Mouse (Mus musculus): ENCODE results near the gene Timm8b. TPM values are rescaled to one million over a fixed set of nuclear protein-coding genes. Genes with fewer than 3 reads are reported as not detected.
A peak's percentile ranks its signal among the peaks of the same experiment; 100 is the strongest.

The Timm8b gene
- total and polyA plus RNA-seq, 2 experiments from 2014 or later = 131 to 442 TPM

DNA sequence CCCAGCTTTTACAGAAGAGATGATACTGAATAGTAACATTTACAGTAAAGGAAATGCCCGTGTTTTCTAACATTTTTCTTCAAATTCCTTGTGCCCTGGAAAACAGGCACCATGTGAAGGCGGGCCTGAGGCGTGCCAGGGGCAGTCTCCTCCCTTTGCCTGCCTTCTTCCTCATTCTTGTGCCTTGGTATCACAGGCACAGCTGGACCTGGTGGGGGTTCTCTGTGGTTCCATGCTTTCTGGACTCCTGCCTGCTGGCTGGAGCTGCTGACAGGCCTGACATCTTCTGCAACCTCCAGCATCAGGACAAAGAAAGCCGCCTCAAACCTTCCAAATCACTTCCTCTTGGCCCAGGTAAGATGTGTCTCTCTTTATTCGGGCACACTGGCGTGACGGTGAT lies 38.5 kb upstream of the Timm8b start:
- H3K36me3 ChIP-seq (ENCODE audit: insufficient read depth, low read length) = no peaks in the 10 kb centered on the region
- DNase-seq (ENCODE audit: low spot score) (peak; percentile 8), ATAC-seq (no peak)
- WGBS = 70% methylated on average over 7 of the region's 7 CpGs
- no peaks in the 10 kb centered on the region for H3K27me3 ChIP-seq (ENCODE audit: insufficient read depth, low read length)
- H3K9me3 ChIP-seq (ENCODE audit: low read length) = no peaks in the 10 kb centered on the region
- H3K27ac ChIP-seq = no peak overlapping the region
- no peaks in the 10 kb centered on the region for H3K4me1 ChIP-seq (ENCODE audit: insufficient read depth, low read length)
- H3K4me2 ChIP-seq (ENCODE audit: low read depth, low read length) = no peak overlapping the region
- H3K4me3 ChIP-seq (ENCODE audit: low read length) = no peak overlapping the region
- TF ChIP-seq CTCF (IDR thresholded peaks at IDR 0.05; ENCODE audit: low read depth) = no peak
- H3K9ac ChIP-seq (replicated peaks; ENCODE audit: low read length) = no peak overlapping the region

DNA sequence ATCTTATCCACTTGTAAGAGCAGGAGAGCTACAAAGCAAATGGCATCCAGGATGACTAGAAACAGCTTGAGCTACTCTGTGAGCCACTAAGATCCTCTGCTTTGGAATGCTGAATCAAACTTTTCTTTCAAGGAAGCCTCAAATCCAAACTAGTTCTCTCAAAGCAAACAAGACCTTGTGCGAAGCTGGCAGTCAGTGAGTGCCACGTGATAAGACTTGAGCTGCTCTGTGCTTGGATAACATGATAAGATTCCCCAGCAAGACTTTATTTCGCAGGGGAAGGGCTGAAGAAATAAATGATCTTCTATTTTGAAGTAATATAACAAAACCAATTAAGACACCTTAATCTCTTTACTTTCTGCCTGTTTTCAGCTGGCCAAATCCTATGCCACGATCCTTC lies 37.8 kb upstream of the Timm8b start:
- no peak for DNase-seq (ENCODE audit: low spot score)
- Histone ChIP-seq H3K36me3 (ENCODE audit: insufficient read depth, low read length) (no peaks in the 10 kb centered on the region), H3K4me1 (ENCODE audit: insufficient read depth, low read length) (no peaks in the 10 kb centered on the region), H3K27ac (no peak overlapping the region), H3K9me3 (ENCODE audit: low read length) (no peaks in the 10 kb centered on the region), H3K27me3 (ENCODE audit: insufficient read depth, low read length) (no peaks in the 10 kb centered on the region), H3K9ac (replicated peaks; ENCODE audit: low read length) (no peak overlapping the region), H3K4me2 (ENCODE audit: low read depth, low read length) (no peak overlapping the region), H3K4me3 (ENCODE audit: low read length) (no peak overlapping the region)
- no peak for TF ChIP-seq CTCF (IDR thresholded peaks at IDR 0.05; ENCODE audit: low read depth)
- WGBS = 92% methylated on average over 4 of the region's 4 CpGs
- no peak for ATAC-seq

DNA sequence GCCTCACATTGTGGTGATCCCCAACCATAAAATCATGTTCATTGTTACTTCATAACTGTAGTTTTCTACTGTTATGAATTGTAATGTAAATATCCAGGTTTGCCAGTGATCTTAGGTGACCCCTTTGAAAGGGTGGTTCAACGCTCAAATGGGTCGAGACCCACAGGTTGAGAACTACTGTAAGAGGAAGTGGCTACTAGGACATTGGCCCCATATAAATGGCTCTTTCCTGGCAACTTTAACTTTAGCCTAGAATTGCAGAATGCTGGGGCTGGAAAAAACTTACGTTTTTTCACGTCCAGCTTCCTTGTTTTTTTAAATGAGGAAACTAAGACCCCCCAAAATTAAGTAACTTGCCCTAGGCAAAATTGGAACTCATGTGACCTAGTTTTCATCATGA lies 36.3 kb upstream of the Timm8b start:
- H3K4me1 ChIP-seq (ENCODE audit: insufficient read depth, low read length) = no peaks in the 10 kb centered on the region
- WGBS = 93% methylated on average over 4 of the region's 4 CpGs
- no peaks in the 10 kb centered on the region for H3K27me3 ChIP-seq (ENCODE audit: insufficient read depth, low read length)
- H3K9me3 ChIP-seq (ENCODE audit: low read length) = no peaks in the 10 kb centered on the region
- H3K27ac ChIP-seq = no peak overlapping the region
- ATAC-seq (no peak), DNase-seq (ENCODE audit: low spot score) (no peak)
- H3K36me3 ChIP-seq (ENCODE audit: insufficient read depth, low read length) = no peaks in the 10 kb centered on the region
- H3K4me3 ChIP-seq (ENCODE audit: low read length) = no peak overlapping the region
- no peak for TF ChIP-seq CTCF (IDR thresholded peaks at IDR 0.05; ENCODE audit: low read depth)
- H3K4me2 ChIP-seq (ENCODE audit: low read depth, low read length) = no peak overlapping the region
- no peak overlapping the region for H3K9ac ChIP-seq (replicated peaks; ENCODE audit: low read length)

GRCm38 (mm10) chr9:50567881-50568280 lies 35.8 kb upstream of the Timm8b start:
- no peak for TF ChIP-seq CTCF (IDR thresholded peaks at IDR 0.05; ENCODE audit: low read depth)
- DNase-seq (ENCODE audit: low spot score) (no peak), ATAC-seq (no peak)
- WGBS = 77% methylated on average over 2 of the region's 2 CpGs
- Histone ChIP-seq H3K4me1 (ENCODE audit: insufficient read depth, low read length) (no peaks in the 10 kb centered on the region), H3K4me3 (ENCODE audit: low read length) (no peak overlapping the region), H3K27me3 (ENCODE audit: insufficient read depth, low read length) (no peaks in the 10 kb centered on the region), H3K27ac (no peak overlapping the region), H3K9me3 (ENCODE audit: low read length) (no peaks in the 10 kb centered on the region), H3K36me3 (ENCODE audit: insufficient read depth, low read length) (no peaks in the 10 kb centered on the region), H3K4me2 (ENCODE audit: low read depth, low read length) (no peak overlapping the region), H3K9ac (replicated peaks; ENCODE audit: low read length) (no peak overlapping the region)

GRCm38 (mm10) chr9:50569599-50570525 lies 33.8 kb upstream of the Timm8b start:
- Histone ChIP-seq H3K9ac (replicated peaks; ENCODE audit: low read length) (no peak overlapping the region), H3K36me3 (ENCODE audit: insufficient read depth, low read length) (no peaks in the 10 kb centered on the region), H3K9me3 (ENCODE audit: low read length) (no peaks in the 10 kb centered on the region), H3K27me3 (ENCODE audit: insufficient read depth, low read length) (no peaks in the 10 kb centered on the region), H3K4me2 (ENCODE audit: low read depth, low read length) (no peak overlapping the region), H3K4me1 (ENCODE audit: insufficient read depth, low read length) (no peaks in the 10 kb centered on the region), H3K4me3 (ENCODE audit: low read length) (no peak overlapping the region), H3K27ac (no peak overlapping the region)
- no peak for DNase-seq (ENCODE audit: low spot score)
- 79% methylated on average over 10 of the region's 10 CpGs for WGBS
- no peak for ATAC-seq
- no peak for TF ChIP-seq CTCF (IDR thresholded peaks at IDR 0.05; ENCODE audit: low read depth)

- DNase-seq (ENCODE audit: low spot score) = no peak
- no peak for TF ChIP-seq CTCF (IDR thresholded peaks at IDR 0.05; ENCODE audit: low read depth)
- 36% methylated on average over 4 of the region's 4 CpGs for WGBS
Observed at GRCm38 (mm10) chr9:50580370-50580769, 23.3 kb upstream of the Timm8b start.

More at GRCm38 (mm10) chr9:50580370-50580769, 23.3 kb upstream of the Timm8b start:
- H3K36me3 ChIP-seq (ENCODE audit: insufficient read depth, low read length) = no peaks in the 10 kb centered on the region
- H3K4me3 ChIP-seq (ENCODE audit: low read length) = no peak overlapping the region
- H3K9me3 ChIP-seq (ENCODE audit: low read length) = no peaks in the 10 kb centered on the region
- H3K9ac ChIP-seq (replicated peaks; ENCODE audit: low read length) = no peak overlapping the region
- no peaks in the 10 kb centered on the region for H3K4me1 ChIP-seq (ENCODE audit: insufficient read depth, low read length)
- no peak overlapping the region for H3K4me2 ChIP-seq (ENCODE audit: low read depth, low read length)
- H3K27ac ChIP-seq = no peak overlapping the region
- H3K27me3 ChIP-seq (ENCODE audit: insufficient read depth, low read length) = no peaks in the 10 kb centered on the region
- ATAC-seq = no peak
